Mouse (Mus musculus) forebrain, postnatal 0 days (tissue): ENCODE measurements at regions not wholly inside any gene's neighbourhood (a gene's known extent, or its start where the extent isn't known, plus 50 kb on each side); places are given as distances from the start of the nearest gene placed in this dataset.

Experiments used
- ATAC-seq: fragments of 200-750 bp; cut with Nextera tagmentation; 2 replicates; pipeline ENCODE4 v1.8.0; 2017; ENCODE audit warnings: mild to moderate bottlenecking, moderate library complexity
- DNase-seq: peaks from one replicate; pipeline ENCODE4 v3.0.0-alpha.2; 2015
- H3K27ac ChIP-seq: fragments of 300-500 bp; sonication (generic); 2 replicates; pipeline ENCODE4 v1.5.1; 2014; ENCODE audit warnings: low read depth, mild to moderate bottlenecking, antibody characterized with exemption, low read length, moderate library complexity, mixed read lengths
- H3K27me3 ChIP-seq: fragments of 300-500 bp; sonication (generic); 2 replicates; pipeline ENCODE4 v1.6.1; 2014; ENCODE audit warnings: mild to moderate bottlenecking, low read length, mixed read lengths; ENCODE audit not compliant: insufficient read depth
- H3K36me3 ChIP-seq: fragments of 300-500 bp; sonication (generic); 2 replicates; pipeline ENCODE4 v1.6.1; 2014; ENCODE audit warnings: mild to moderate bottlenecking, moderate library complexity; ENCODE audit not compliant: insufficient read depth
- H3K4me1 ChIP-seq: fragments of 300-500 bp; sonication (generic); 2 replicates; pipeline ENCODE4 v1.6.1; 2014; ENCODE audit warnings: antibody characterized with exemption; ENCODE audit not compliant: insufficient read depth
- H3K4me2 ChIP-seq: fragments of 300-500 bp; sonication (generic); 2 replicates; pipeline ENCODE4 v1.6.1; 2014; ENCODE audit warnings: low read depth, mild to moderate bottlenecking, moderate library complexity
- H3K4me3 ChIP-seq: fragments of 300-500 bp; sonication (generic); 2 replicates; pipeline ENCODE4 v1.5.1; 2014; ENCODE audit warnings: low read depth, low read length, mixed read lengths
- H3K9ac ChIP-seq: fragments of 300-500 bp; sonication (generic); 2 replicates; pipeline ENCODE4 v1.6.1; 2014; ENCODE audit warnings: mild to moderate bottlenecking
- H3K9me3 ChIP-seq: fragments of 300-500 bp; sonication (generic); 2 replicates; pipeline ENCODE4 v1.6.1; 2016; ENCODE audit warnings: low read length
- CTCF ChIP-seq: sonication (generic); IDR thresholded peaks from 2 replicates; pipeline ENCODE4 v1.5.1; 2016; ENCODE audit warnings: antibody characterized with exemption, control low read depth, low read depth
- WGBS: fragments of 180-500 bp; shearing (Covaris S2); extraction: QIAGEN DNeasy Blood & Tissue Kit; methylation state at CpG from one replicate; pipeline ENCODE4 v1.1.7; 2014; 5-methylcytosine and 5-hydroxymethylcytosine counted together

GRCm38 (mm10) chr11:37798783-37799318 is 563.1 kb upstream of the Tenm2 start:
- WGBS: 60% methylated on average over 6 of the region's 6 CpGs
- H3K27ac ChIP-seq: no peak overlapping the region
- no peak for ATAC-seq

DNA sequence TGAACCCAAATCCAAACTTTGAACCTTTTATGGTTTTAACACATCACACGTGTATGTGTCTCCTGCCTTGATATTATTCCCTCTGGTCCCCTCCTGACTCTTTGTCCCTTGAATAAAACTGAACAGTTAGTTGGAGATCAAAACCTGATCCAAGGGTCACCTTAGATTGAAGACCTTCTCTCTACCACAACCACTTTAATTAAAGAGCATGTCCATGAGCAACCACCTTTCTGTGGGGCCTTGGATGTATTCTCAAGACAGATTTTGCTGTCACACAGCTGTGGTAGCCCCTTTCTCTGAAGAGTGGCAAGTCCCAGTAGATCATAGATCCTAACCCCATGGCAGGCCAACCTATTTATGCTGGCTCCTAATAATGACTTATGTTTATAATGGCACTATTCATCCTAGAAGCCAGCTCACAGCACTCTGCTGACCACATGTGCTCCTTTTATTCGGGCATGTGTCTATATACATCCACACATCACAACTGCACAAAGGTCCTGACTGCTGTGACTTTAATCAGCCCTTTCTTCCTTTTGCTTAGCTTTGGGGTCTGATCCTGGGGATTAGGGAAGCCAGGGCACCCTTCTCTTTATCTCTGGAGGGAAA is 536.8 kb upstream of the Tenm2 start:
- no peak for ATAC-seq
- Histone ChIP-seq H3K9ac (no peak overlapping the region), H3K9me3 (no peaks in the 10 kb centered on the region), H3K36me3 (no peaks in the 10 kb centered on the region), H3K27ac (no peak overlapping the region), H3K4me2 (no peak overlapping the region), H3K27me3 (no peaks in the 10 kb centered on the region), H3K4me1 (peaks cover 5% of the 10 kb centered on the region; the same call in 1 of the 2 replicates), H3K4me3 (no peak overlapping the region)
- TF ChIP-seq CTCF: no peak
- DNase-seq: no peak
- 20% methylated on average over 2 of the region's 2 CpGs for WGBS

More at GRCm38 (mm10) chr11:37798783-37799318, 563.1 kb upstream of the Tenm2 start:
- H3K36me3 ChIP-seq: no peaks in the 10 kb centered on the region
- no peak overlapping the region for H3K4me2 ChIP-seq
- H3K27me3 ChIP-seq: no peaks in the 10 kb centered on the region
- no peaks in the 10 kb centered on the region; the same call in 1 of the 2 replicates for H3K4me1 ChIP-seq
- no peak for TF ChIP-seq CTCF
- H3K9ac ChIP-seq: no peak overlapping the region
- DNase-seq: no peak
- no peak overlapping the region for H3K4me3 ChIP-seq
- no peaks in the 10 kb centered on the region for H3K9me3 ChIP-seq

DNA sequence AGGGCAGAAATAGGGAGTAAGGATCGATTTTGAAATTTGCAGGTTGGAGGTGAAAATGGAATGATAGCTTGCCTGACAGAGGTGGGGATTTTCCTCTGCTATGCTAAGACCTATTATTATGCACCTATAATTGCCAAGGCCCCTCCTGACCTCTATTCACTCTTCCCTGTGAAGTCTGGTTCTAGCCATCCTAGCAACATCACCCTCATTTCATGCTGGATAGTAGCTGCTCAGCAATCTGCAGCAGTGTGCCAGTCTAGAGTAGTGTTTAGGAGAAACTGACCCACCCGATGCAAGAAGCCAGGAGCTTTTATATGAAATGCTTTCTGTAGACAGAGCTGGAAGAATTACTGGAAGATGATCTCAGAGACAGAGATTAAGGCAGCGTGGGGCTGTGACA is 535.1 kb upstream of the Tenm2 start:
- H3K36me3 ChIP-seq: no peaks in the 10 kb centered on the region
- no peak for ATAC-seq
- H3K27me3 ChIP-seq: no peaks in the 10 kb centered on the region
- no peak overlapping the region for H3K27ac ChIP-seq
- H3K9me3 ChIP-seq: no peaks in the 10 kb centered on the region
- H3K9ac ChIP-seq: no peak overlapping the region
- H3K4me1 ChIP-seq: peaks cover 5% of the 10 kb centered on the region; the same call in 1 of the 2 replicates
- no peak for TF ChIP-seq CTCF
- H3K4me3 ChIP-seq: no peak overlapping the region
- WGBS: 27% methylated on average over 3 of the region's 3 CpGs
- H3K4me2 ChIP-seq: no peak overlapping the region
- DNase-seq: no peak

- H3K4me1 ChIP-seq: peaks cover 5% of the 10 kb centered on the region; the same call in 1 of the 2 replicates
- no peak for TF ChIP-seq CTCF
- H3K27ac ChIP-seq: no peak overlapping the region
- WGBS: 53% methylated on average over 3 of the region's 3 CpGs
- H3K36me3 ChIP-seq: no peaks in the 10 kb centered on the region
- ATAC-seq (no peak), DNase-seq (no peak)
- no peak overlapping the region for H3K9ac ChIP-seq
- no peaks in the 10 kb centered on the region for H3K27me3 ChIP-seq
- no peak overlapping the region for H3K4me2 ChIP-seq
- H3K4me3 ChIP-seq: no peak overlapping the region
- H3K9me3 ChIP-seq: no peaks in the 10 kb centered on the region
Measured at GRCm38 (mm10) chr11:37768121-37768520, 532.4 kb upstream of the Tenm2 start.

GRCm38 (mm10) chr11:37735992-37736391 is 500.2 kb upstream of the Tenm2 start:
- Histone ChIP-seq H3K9ac (no peak overlapping the region), H3K4me1 (no peaks in the 10 kb centered on the region), H3K27me3 (no peaks in the 10 kb centered on the region), H3K4me3 (no peak overlapping the region), H3K27ac (no peak overlapping the region), H3K9me3 (no peaks in the 10 kb centered on the region), H3K4me2 (no peak overlapping the region), H3K36me3 (no peaks in the 10 kb centered on the region)
- DNase-seq: peak; percentile 15
- TF ChIP-seq CTCF: no peak
- ATAC-seq: no peak

DNA sequence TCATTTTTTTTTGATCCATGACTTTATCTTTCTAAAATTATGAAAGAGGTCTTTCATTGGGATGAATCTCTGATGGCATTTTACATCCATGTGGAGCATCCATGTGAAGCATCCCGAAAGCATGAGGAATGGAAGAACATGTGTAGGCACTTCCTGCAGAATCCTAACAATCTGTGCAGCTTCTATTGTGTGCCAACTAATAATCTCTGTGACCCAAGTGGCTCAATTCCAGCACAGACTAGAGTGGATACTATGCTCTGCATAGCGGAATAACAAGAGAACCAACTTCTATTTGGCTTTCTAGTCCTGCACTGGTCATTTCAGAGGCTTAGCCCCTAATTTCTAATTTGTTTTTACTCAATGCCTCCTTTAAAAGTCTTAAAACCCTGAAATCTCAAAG is 499.7 kb upstream of the Tenm2 start:
- no peaks in the 10 kb centered on the region for H3K9me3 ChIP-seq
- H3K4me3 ChIP-seq: no peak overlapping the region
- ATAC-seq (no peak), DNase-seq (no peak)
- H3K27ac ChIP-seq: no peak overlapping the region
- no peak overlapping the region for H3K9ac ChIP-seq
- 59% methylated on average over 2 of the region's 2 CpGs for WGBS
- H3K4me2 ChIP-seq: no peak overlapping the region
- H3K4me1 ChIP-seq: no peaks in the 10 kb centered on the region
- no peaks in the 10 kb centered on the region for H3K27me3 ChIP-seq
- H3K36me3 ChIP-seq: no peaks in the 10 kb centered on the region
- TF ChIP-seq CTCF: no peak

GRCm38 (mm10) chr11:37696981-37697380 is 461.2 kb upstream of the Tenm2 start:
- 69% methylated on average over 2 of the region's 2 CpGs for WGBS
- ATAC-seq: no peak
- no peak overlapping the region for H3K9ac ChIP-seq
- TF ChIP-seq CTCF: no peak
- H3K27me3 ChIP-seq: no peaks in the 10 kb centered on the region
- H3K4me1 ChIP-seq: no peaks in the 10 kb centered on the region
- H3K9me3 ChIP-seq: no peaks in the 10 kb centered on the region
- H3K4me3 ChIP-seq: no peak overlapping the region
- H3K27ac ChIP-seq: no peak overlapping the region
- no peak for DNase-seq
- H3K4me2 ChIP-seq: no peak overlapping the region
- H3K36me3 ChIP-seq: no peaks in the 10 kb centered on the region
